Mouse (Mus musculus) effector memory CD4-positive, alpha-beta T cell, adult 7 months (primary cell): Measurements from ENCODE around the gene Hps3. TPM values are rescaled to one million over a fixed set of nuclear protein-coding genes. Genes with fewer than 3 reads are reported as not detected.

ENCODE experiments used
- polyA plus RNA-seq: library from polyadenylated mRNA; unstranded; fragments of 100-300 nt; shearing (Covaris generic); gene quantifications from one replicate; pipeline ENCODE4 v1.2.1, GENCODE M21; 2017

Hps3 gene
- 41.1 TPM for polyA plus RNA-seq

GRCm38 (mm10) chr3:20034719-20035404, at the start of gene Hps3:
Gene Hps3, minus strand, starts transcription at chr3:20035315.

GRCm38 (mm10) chr3:20057306-20058196, 22.4 kb upstream of the Hps3 start, which contains the start of gene Hltf:
Gene Hltf, plus strand, starts transcription at chr3:20057811.

GRCm38 (mm10) chr3:19956885-19957284, 78.2 kb downstream of the Hps3 start, which contains the start of gene Cp:
Gene Cp, plus strand, starts transcription at chr3:19957054.

Other genes with a start within 250 kb of the Hps3 start
- 0.96 TPM for gene Cp, start 78.3 kb downstream of the Hps3 start, polyA plus RNA-seq
- 38.1 TPM for gene Hltf, start 22.5 kb upstream of the Hps3 start, polyA plus RNA-seq
- gene Gyg, start 120.0 kb upstream of the Hps3 start, polyA plus RNA-seq: 20.5 TPM
- 0.27 TPM for gene Cpa3, start 206.9 kb upstream of the Hps3 start, polyA plus RNA-seq
- not detected for gene Cpb1, start 240.4 kb upstream of the Hps3 start, polyA plus RNA-seq